Comparison of ENCODE assay signal across 17 mouse cellular contexts in genomic region chr1:35709214-35709613, GRCm38 (mm10).
"Had no signal": no experiment of that assay in that cellular context is flagged by ENCODE, and none has a peak within 500 bp of the region (broad histone marks: within the 10 kb centered on the region; RNA-seq: fewer than 3 reads in every experiment).

No protein-coding gene starts in this region.

- H3K4me1 ChIP-seq: kidney, embryonic 15.5 days; limb, embryonic 12.5 days; liver, embryonic 13.5 days; lung, embryonic 15.5 days; midbrain, embryonic 12.5 days had no signal

- H3K27ac ChIP-seq: kidney, embryonic 15.5 days; limb, embryonic 12.5 days; liver, embryonic 13.5 days; lung, embryonic 15.5 days; macrophage; midbrain, embryonic 12.5 days; stomach, postnatal 0 days had no signal

- H3K9ac ChIP-seq: kidney, embryonic 15.5 days; limb, embryonic 12.5 days; liver, embryonic 13.5 days; liver, postnatal 0 days; lung, embryonic 15.5 days; midbrain, embryonic 12.5 days had no signal

- H3K36me3 ChIP-seq: kidney, embryonic 15.5 days; limb, embryonic 12.5 days; liver, embryonic 13.5 days; lung, embryonic 15.5 days; midbrain, embryonic 12.5 days had no signal

- H3K4me3 ChIP-seq: kidney, embryonic 15.5 days; limb, embryonic 12.5 days; liver, embryonic 13.5 days; lung, embryonic 15.5 days; midbrain, embryonic 12.5 days had no signal

- H3K4me2 ChIP-seq: kidney, embryonic 15.5 days; limb, embryonic 12.5 days; liver, embryonic 13.5 days; lung, embryonic 15.5 days; midbrain, embryonic 12.5 days had no signal

- ATAC-seq: intestine, embryonic 16.5 days; liver, postnatal 0 days; midbrain, embryonic 16.5 days had no signal

- H3K9me3 ChIP-seq: kidney, embryonic 15.5 days; limb, embryonic 12.5 days; liver, embryonic 13.5 days; lung, embryonic 15.5 days; midbrain, embryonic 12.5 days had no signal

- DNase-seq: kidney, adult 2 months; kidney, postnatal 14 days; layer of hippocampus, adult 9-11 months; layer of hippocampus, postnatal 36 days; liver; liver, embryonic 13.5 days; liver, postnatal 0 days; lung, postnatal 14 days; right cerebral cortex, postnatal 14 days had no signal

- H3K27me3 ChIP-seq: kidney, embryonic 15.5 days; limb, embryonic 12.5 days; liver, embryonic 13.5 days; lung, embryonic 15.5 days; midbrain, embryonic 12.5 days had no signal
